Mouse (Mus musculus): ENCODE measurements around the gene Stat6.

- TF ChIP-seq CTCF (conservative IDR thresholded peaks at IDR 0.05; ENCODE audit: insufficient read depth, insufficient read length, low read depth, low read length) (no peak), POLR2A (IDR thresholded peaks at IDR 0.05; ENCODE audit: low read depth, low read length) (no peak)
Measured at GRCm38 (mm10) chr10:127603437-127604371, 39.1 kb upstream of the Stat6 start.

Measured in kidney, adult 2 months (tissue).